Mouse (Mus musculus) layer of hippocampus, adult 9-11 months (tissue): ENCODE results near the gene Agap1.

Source experiments
- DNase-seq: peaks from one replicate; pipeline ENCODE4 v3.0.0; 2022

The Agap1 gene

GRCm38 (mm10) chr1:89718782-89719403 lies 264.3 kb downstream of the Agap1 start:
- DNase-seq: no peak

DNA sequence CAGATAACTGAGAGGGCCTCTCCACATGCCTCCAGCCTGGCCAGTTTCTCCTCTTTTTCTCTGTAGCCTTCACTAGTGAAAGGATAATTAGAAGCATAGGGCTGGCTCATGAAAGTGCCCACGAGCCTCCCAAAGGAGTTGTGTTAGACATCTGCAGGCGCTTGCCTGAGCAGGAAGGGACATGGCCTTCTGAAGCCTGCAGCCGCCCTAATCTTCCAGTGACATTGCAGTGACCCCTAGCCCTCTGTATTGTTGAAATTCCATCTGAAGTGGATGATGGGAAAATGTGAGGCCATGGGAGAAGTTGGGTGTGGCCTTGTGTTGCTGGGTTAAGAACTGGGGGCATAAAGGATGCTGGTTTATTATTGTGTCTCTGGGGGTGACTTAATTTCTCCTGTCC lies 269.5 kb downstream of the Agap1 start:
- no peak for DNase-seq

- no peak for DNase-seq
Observed at GRCm38 (mm10) chr1:89724555-89724954, 269.9 kb downstream of the Agap1 start.

DNA sequence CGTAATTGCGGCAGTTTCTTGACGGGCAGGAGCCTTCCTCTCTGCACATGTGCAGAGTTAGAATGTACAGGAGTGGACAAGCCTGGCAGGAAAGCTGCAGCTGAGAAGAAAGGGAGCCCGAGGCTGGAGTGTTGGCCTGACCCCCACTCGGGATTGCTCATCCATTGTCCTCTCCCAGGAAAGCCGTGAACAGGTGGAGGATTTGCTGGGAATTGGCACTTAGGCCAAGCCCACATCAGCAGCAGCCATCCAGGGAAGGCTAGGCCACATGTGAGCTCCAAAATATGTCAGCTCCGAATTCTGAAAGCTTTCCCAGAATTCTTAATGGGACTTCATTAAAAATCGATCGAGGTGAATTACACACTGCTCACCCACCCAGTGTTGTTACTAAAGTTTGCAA lies 270.4 kb downstream of the Agap1 start:
- no peak for DNase-seq

- DNase-seq: no peak
Observed at GRCm38 (mm10) chr1:89728481-89728880, 273.9 kb downstream of the Agap1 start.

DNA sequence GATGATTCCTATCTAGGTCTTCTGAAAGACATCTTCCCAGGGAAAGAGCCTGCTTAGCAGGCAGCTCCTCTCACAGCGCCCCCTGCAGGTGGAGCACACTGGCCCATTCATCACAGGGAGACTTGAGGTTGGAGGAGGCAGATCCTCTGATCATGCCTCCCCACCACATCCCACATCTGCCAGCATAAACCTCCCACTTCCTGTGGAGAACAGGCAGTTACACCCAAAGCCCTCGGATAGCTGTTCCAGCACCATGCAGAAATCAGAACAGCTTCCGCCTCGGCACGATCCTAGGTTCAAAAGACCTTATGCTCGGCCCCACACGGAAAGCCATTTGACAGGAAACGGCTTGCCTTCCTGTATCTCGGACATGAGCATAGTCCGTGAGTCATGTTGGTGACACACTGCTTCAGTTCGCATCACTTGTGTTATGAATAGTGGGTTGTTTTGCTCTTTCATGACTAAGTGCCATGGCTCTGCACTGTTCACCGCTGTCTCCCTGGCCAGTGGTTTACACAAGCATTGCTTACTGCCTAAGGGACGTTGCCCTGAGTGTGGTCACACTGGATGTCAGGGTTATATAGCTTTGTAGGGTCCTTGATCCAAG lies 276.1 kb downstream of the Agap1 start:
- DNase-seq: no peak

DNA sequence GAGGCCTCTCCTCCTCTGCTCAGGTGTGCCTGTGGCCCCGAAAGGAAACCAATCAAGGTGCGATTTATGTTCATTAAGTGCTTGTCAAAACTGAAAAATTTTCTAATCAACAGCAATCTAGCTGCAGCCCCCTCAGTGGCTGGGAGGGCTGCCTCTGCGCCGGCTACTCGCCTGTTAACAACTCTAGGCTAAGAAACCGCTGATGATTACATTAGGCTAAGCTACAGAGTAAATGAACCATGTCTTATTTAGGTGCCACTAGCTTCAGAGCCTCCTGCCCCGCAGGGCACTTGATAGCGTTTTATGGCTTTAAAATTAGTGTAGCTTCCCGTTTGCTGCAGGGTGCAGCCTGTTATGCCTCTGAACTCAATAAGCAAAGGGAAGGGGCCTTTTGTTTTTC lies 279.8 kb downstream of the Agap1 start:
- DNase-seq: no peak

DNA sequence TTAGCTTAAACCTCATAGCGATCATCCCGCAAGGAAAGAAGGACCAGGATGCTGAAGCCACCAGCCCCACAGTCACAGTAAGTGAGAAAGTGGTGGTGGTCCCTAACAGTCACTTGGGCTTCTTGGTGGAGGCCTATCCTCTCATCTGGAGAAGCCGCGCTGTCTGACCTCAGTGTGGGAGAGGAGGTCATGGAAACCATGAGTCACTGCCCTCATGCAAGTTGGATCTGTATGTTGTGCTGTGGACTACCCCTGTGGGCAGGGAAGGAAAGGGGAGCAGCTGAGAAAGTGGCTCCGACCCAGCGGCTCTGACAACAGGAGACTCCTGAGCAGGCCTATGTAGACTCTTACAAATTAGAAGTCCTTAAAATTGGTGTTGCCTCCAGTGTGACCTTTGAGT lies 280.5 kb downstream of the Agap1 start:
- DNase-seq: no peak

DNA sequence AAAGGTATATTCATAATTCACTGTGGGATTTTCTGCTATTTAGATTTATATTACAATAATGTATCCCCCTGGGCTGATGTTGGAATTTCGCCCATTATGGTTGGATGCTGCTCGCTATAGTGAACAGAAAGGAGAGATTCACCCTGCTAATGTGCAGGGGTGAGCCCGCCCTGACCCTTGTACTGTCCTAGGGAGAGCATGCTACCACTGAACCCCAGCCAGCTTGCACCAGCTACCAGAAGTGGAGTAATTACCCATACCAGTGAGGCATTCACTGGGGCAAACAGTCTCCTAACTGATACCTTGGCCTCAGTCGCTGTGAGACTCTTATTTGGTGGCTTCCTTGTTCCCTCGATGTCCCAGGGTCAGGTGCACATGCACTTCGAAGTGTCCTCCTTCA lies 281.4 kb downstream of the Agap1 start:
- DNase-seq: no peak

DNA sequence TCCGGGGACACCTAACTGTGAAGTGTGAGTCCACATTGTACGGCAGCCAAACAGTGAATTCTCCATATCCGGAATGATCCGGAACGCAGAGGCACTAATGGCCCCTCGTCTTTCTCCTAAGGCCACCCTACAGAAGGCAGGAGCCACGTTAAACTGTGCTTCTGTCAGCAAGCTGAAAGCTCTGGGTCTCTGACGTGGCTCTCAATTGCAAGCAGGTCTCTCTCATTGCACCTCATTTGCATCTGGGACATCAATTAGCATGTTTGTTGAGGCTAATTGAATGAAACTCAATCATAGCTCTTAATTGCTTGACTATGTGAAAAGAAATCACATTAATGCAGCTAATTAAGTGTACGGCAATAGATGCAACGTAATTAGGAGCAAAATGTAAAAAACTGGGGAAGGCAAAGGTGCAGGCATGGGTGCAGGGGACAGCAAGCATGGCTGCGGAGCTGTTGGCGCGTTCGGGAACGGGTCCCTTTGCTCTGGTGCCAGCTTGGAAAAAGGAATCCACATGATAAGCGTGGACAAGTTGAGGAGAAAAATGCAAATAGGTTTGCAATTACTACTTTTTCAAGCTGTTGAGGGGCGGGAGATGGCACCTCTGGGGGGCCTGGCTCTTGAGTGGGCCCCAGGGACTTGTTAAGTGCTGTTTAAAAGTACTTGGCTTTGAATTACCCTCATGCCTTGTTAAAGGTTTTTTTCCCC lies 284.6 kb downstream of the Agap1 start:
- no peak for DNase-seq

- no peak for DNase-seq
Observed at GRCm38 (mm10) chr1:89739775-89740099, 285.1 kb downstream of the Agap1 start.

- DNase-seq: no peak
Observed at GRCm38 (mm10) chr1:89742359-89742758, 287.8 kb downstream of the Agap1 start.

DNA sequence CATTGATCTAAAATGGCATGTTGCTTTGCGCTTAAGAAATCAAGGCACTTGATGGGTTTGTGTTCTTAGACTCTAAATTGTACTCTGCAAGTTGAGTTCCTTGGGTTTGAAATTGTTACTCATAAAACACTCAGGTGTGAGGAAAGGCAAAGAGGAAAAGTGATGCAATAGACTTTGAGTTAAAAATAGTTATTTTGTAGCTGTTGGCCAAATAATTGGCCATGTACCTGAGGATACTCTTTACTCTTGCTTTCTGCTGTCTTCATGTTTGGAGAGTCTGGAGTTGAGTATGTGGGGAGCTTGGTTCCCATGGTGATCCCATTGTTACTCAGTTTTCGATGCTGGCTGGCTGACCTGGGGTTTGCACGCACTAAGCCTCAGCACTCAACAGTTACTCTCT lies 291.6 kb downstream of the Agap1 start:
- no peak for DNase-seq

DNA sequence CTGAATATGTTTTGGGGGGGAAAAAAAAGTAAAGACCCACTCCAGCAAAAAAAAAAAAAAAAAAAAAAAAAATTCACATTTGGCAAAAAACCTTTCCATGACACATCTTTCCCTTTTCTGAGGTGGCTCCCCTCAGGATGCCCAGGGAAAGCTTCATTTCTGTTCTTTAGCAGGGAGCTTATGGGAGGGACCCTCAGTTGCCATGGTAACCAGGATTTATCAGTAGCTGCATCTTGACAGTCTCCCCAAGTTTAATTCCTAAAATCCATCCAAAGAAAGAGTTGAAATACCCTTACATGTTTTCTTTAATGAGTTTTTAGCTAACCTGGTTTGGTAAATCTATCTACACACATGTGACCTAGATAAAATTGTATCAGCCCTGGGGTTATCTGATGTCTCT lies 295.1 kb downstream of the Agap1 start:
- no peak for DNase-seq

DNA sequence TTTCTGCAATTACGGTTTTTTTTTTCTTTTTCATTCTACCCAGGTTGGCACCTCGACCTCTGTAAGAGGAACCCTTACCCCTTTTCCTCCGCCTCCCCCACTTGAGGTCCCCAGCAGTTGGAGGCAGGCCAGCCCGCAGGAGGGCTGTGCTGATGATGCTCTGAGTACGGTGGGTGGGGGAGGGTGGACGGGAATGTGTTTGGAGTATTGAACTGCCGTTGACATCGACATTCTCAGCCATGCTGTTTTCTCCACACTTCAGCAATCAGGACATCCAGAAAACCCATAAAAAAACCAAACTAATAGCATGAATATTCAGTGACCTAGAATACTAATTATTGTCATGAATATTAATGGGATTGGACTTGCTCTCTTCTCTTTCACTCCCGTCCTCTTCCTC lies 295.9 kb downstream of the Agap1 start:
- DNase-seq: no peak

DNA sequence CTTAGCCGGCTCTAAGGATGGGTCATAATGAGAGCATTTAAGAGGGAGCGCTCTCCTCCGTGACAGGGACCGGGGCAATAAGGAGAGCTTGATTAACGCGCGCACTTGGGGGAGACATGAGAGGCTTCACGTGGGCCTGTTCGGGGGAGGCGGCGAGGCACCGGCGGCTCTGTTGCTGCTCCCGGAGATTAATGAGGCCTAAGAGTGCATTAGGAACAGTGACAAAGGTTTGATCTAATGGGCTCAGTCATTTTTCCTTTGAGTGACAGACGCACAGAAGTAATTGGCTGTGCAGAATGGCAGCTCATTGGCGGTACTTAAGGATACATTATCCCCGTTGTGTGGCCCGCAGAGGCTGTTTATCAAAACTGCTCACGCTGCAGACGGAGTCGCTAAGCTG lies 296.3 kb downstream of the Agap1 start:
- no peak for DNase-seq

GRCm38 (mm10) chr1:89751344-89751743 lies 296.7 kb downstream of the Agap1 start:
- DNase-seq: no peak

DNA sequence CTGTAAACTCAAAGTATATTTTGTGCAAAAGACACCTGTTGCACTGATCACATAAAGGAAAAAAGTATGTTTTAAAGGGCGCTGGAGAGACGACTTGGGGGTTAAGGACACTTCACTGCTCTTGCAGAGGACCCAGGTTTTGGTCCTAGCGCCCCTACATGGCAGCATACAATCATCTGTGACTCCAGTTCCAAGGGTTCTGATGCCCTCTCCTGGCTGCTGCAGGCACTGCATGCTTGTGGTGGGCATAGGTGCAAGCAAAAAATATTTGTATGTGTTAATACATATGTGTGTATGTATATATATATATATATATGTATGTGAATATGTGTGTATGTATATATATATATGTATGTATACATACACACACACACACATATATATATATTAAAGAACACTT lies 298.1 kb downstream of the Agap1 start:
- no peak for DNase-seq

DNA sequence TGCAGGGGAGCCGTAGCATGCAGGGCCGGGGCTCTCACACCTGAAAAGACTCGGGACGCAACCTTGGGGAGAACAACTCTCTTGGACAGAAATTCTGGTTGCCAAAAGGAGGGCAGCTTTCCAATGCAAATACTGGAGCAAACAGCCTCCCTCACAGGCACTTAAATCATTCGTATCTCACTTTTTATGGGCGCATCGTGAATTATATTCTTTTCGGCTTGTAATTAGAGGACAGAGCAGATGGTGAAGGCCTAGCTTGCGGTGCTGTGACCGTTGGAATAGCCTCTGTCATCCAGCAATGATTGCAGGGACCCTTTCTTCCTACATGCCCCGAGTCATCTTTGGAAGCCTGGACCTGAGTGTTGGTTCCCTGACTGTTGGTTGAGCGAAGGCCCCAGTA lies 300.8 kb downstream of the Agap1 start:
- DNase-seq: no peak

- DNase-seq: no peak
Observed at GRCm38 (mm10) chr1:89756387-89756786, 301.8 kb downstream of the Agap1 start.

GRCm38 (mm10) chr1:89757545-89757944 lies 302.9 kb downstream of the Agap1 start:
- DNase-seq: no peak

- no peak for DNase-seq
Observed at GRCm38 (mm10) chr1:89763912-89764311, 309.3 kb downstream of the Agap1 start.

DNA sequence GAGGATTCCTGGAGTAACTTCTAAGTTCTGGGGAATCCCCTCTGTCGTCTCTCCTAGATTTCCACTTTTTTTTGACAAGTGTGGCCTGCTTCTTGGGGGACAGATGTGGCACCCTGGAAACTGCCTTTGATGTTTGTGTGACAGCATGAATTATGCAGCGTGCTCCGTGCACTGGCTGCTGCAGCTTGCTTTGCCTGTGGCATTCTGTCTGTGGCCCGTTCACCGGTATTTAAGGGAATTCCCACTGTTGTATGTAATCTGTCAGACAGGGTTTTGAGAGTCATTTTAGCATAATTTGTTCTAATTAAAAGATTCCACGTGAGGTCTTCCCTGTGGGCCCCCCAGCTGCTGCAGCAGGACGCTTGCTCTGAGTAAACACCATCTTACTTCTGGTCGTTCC lies 312.3 kb downstream of the Agap1 start:
- DNase-seq: no peak

- DNase-seq: no peak
Observed at GRCm38 (mm10) chr1:89769641-89770040, 315.0 kb downstream of the Agap1 start.

- DNase-seq: no peak
Observed at GRCm38 (mm10) chr1:89770298-89770697, 315.7 kb downstream of the Agap1 start.
